Mouse (Mus musculus) embryonic facial prominence, embryonic 15.5 days (tissue): ENCODE measurements at regions not wholly inside any gene's neighbourhood (a gene's known extent, or its start where the extent isn't known, plus 50 kb on each side); places are given as distances from the start of the nearest gene placed in this dataset.

Experiments
- ATAC-seq: fragments of 200-750 bp; cut with Nextera tagmentation; 2 replicates; pipeline ENCODE4 v1.8.0; 2017; ENCODE audit warnings: low read depth, moderate TSS enrichment; ENCODE audit not compliant: insufficient number of reproducible peaks, low FRiP score, low TSS enrichment
- H3K27ac ChIP-seq: fragments of 300-500 bp; sonication (generic); replicated peaks from 2 replicates; pipeline ENCODE4 v1.5.1; 2015; ENCODE audit warnings: mild to moderate bottlenecking, inconsistent platforms
- H3K27me3 ChIP-seq: fragments of 300-500 bp; sonication (generic); 2 replicates; pipeline ENCODE4 v1.6.1; 2015; ENCODE audit warnings: inconsistent platforms
- H3K36me3 ChIP-seq: fragments of 300-500 bp; sonication (generic); 2 replicates; pipeline ENCODE4 v1.6.1; 2015; ENCODE audit warnings: mild to moderate bottlenecking, inconsistent platforms
- H3K4me1 ChIP-seq: fragments of 300-500 bp; sonication (generic); 2 replicates; pipeline ENCODE4 v1.6.1; 2015; ENCODE audit warnings: inconsistent platforms
- H3K4me2 ChIP-seq: fragments of 300-500 bp; sonication (generic); replicated peaks from 2 replicates; pipeline ENCODE4 v1.6.1; 2015; ENCODE audit warnings: mild to moderate bottlenecking, inconsistent platforms
- H3K4me3 ChIP-seq: fragments of 300-500 bp; sonication (generic); replicated peaks from 2 replicates; pipeline ENCODE4 v1.5.1; 2015; ENCODE audit warnings: mild to moderate bottlenecking, inconsistent platforms
- H3K9ac ChIP-seq: fragments of 300-500 bp; sonication (generic); 2 replicates; pipeline ENCODE4 v1.6.1; 2015; ENCODE audit warnings: inconsistent platforms
- H3K9me3 ChIP-seq: fragments of 300-500 bp; sonication (generic); replicated peaks from 2 replicates; pipeline ENCODE4 v1.6.1; 2016; ENCODE audit warnings: inconsistent platforms
- WGBS: fragments of 180-500 bp; shearing (Covaris S2); methylation state at CpG from one replicate; pipeline ENCODE4 v1.1.7; 2015; 5-methylcytosine and 5-hydroxymethylcytosine counted together

- Histone ChIP-seq H3K4me3 (no peak overlapping the region), H3K36me3 (no peaks in the 10 kb centered on the region), H3K4me1 (no peaks in the 10 kb centered on the region), H3K9ac (no peak overlapping the region), H3K27me3 (no peaks in the 10 kb centered on the region), H3K9me3 (no peaks in the 10 kb centered on the region), H3K4me2 (no peak overlapping the region), H3K27ac (no peak overlapping the region)
- WGBS: 91% methylated on average over 3 of the region's 3 CpGs
- no peak for ATAC-seq
These were observed 183.1 kb upstream of the Adcy2 start for GRCm38 (mm10) chr13:69182478-69182877.

GRCm38 (mm10) chr13:69190661-69191060, 191.3 kb upstream of the Adcy2 start:
- no peaks in the 10 kb centered on the region for H3K4me1 ChIP-seq
- no peak overlapping the region for H3K4me2 ChIP-seq
- H3K9me3 ChIP-seq: no peaks in the 10 kb centered on the region
- no peak overlapping the region for H3K4me3 ChIP-seq
- no peak for ATAC-seq
- no peak overlapping the region for H3K27ac ChIP-seq
- H3K36me3 ChIP-seq: no peaks in the 10 kb centered on the region
- no peak overlapping the region for H3K9ac ChIP-seq
- no peaks in the 10 kb centered on the region for H3K27me3 ChIP-seq
- WGBS: 65% methylated on average over 3 of the region's 3 CpGs

- H3K36me3 ChIP-seq: no peaks in the 10 kb centered on the region
- no peaks in the 10 kb centered on the region for H3K27me3 ChIP-seq
- H3K4me3 ChIP-seq: no peak overlapping the region
- H3K4me1 ChIP-seq: no peaks in the 10 kb centered on the region
- H3K4me2 ChIP-seq: no peak overlapping the region
- ATAC-seq: no peak
- WGBS: 2% methylated on average over 4 of the region's 4 CpGs
- no peak overlapping the region for H3K9ac ChIP-seq
- H3K9me3 ChIP-seq: no peaks in the 10 kb centered on the region
- H3K27ac ChIP-seq: no peak overlapping the region
These were observed 197.1 kb upstream of the Adcy2 start for GRCm38 (mm10) chr13:69196464-69196871.

- ATAC-seq: no peak
- no peaks in the 10 kb centered on the region for H3K4me1 ChIP-seq
- H3K36me3 ChIP-seq: no peaks in the 10 kb centered on the region
- H3K27me3 ChIP-seq: no peaks in the 10 kb centered on the region
- H3K4me3 ChIP-seq: no peak overlapping the region
- WGBS: 51% methylated on average over 10 of the region's 10 CpGs
- no peak overlapping the region for H3K4me2 ChIP-seq
- H3K9ac ChIP-seq: no peak overlapping the region
- no peak overlapping the region for H3K27ac ChIP-seq
- no peaks in the 10 kb centered on the region for H3K9me3 ChIP-seq
These were observed 208.6 kb upstream of the Adcy2 start for GRCm38 (mm10) chr13:69207741-69208568.

- H3K27me3 ChIP-seq: no peaks in the 10 kb centered on the region
- no peak overlapping the region for H3K27ac ChIP-seq
- H3K9me3 ChIP-seq: no peaks in the 10 kb centered on the region
- no peak overlapping the region for H3K9ac ChIP-seq
- H3K36me3 ChIP-seq: no peaks in the 10 kb centered on the region
- H3K4me1 ChIP-seq: no peaks in the 10 kb centered on the region
- H3K4me2 ChIP-seq: no peak overlapping the region
- WGBS: 82% methylated on average over 4 of the region's 4 CpGs
- ATAC-seq: no peak
- no peak overlapping the region for H3K4me3 ChIP-seq
These were observed 209.2 kb upstream of the Adcy2 start for GRCm38 (mm10) chr13:69208569-69208881.

- Histone ChIP-seq H3K36me3 (no peaks in the 10 kb centered on the region), H3K4me3 (no peak overlapping the region), H3K9ac (no peak overlapping the region), H3K4me2 (no peak overlapping the region), H3K27ac (no peak overlapping the region), H3K9me3 (no peaks in the 10 kb centered on the region), H3K27me3 (no peaks in the 10 kb centered on the region), H3K4me1 (no peaks in the 10 kb centered on the region)
- WGBS: 77% methylated on average over 3 of the region's 3 CpGs
- no peak for ATAC-seq
These were observed 217.2 kb upstream of the Adcy2 start for GRCm38 (mm10) chr13:69216579-69216978.

GRCm38 (mm10) chr13:69220425-69220824, 221.1 kb upstream of the Adcy2 start:
- no peak overlapping the region for H3K27ac ChIP-seq
- H3K27me3 ChIP-seq: no peaks in the 10 kb centered on the region
- no peak overlapping the region for H3K4me2 ChIP-seq
- no peaks in the 10 kb centered on the region for H3K36me3 ChIP-seq
- H3K4me3 ChIP-seq: no peak overlapping the region
- WGBS: 25% methylated on average over 1 of the region's 1 CpGs
- no peak for ATAC-seq
- H3K9ac ChIP-seq: no peak overlapping the region
- no peaks in the 10 kb centered on the region for H3K4me1 ChIP-seq
- no peaks in the 10 kb centered on the region for H3K9me3 ChIP-seq

- Histone ChIP-seq H3K4me1 (no peaks in the 10 kb centered on the region), H3K9me3 (no peaks in the 10 kb centered on the region), H3K27me3 (no peaks in the 10 kb centered on the region), H3K27ac (no peak overlapping the region), H3K36me3 (no peaks in the 10 kb centered on the region), H3K4me2 (no peak overlapping the region), H3K4me3 (no peak overlapping the region), H3K9ac (no peak overlapping the region)
- no peak for ATAC-seq
- WGBS: 71% methylated on average over 5 of the region's 5 CpGs
These were observed 227.2 kb upstream of the Adcy2 start for GRCm38 (mm10) chr13:69226538-69226937.

GRCm38 (mm10) chr13:69230361-69230943, 231.1 kb upstream of the Adcy2 start:
- no peaks in the 10 kb centered on the region for H3K4me1 ChIP-seq
- no peak overlapping the region for H3K4me2 ChIP-seq
- H3K9ac ChIP-seq: no peak overlapping the region
- no peak overlapping the region for H3K27ac ChIP-seq
- H3K36me3 ChIP-seq: no peaks in the 10 kb centered on the region
- ATAC-seq: peak; percentile 54; the same call in 1 of the 2 replicates
- no peaks in the 10 kb centered on the region for H3K9me3 ChIP-seq
- H3K4me3 ChIP-seq: no peak overlapping the region
- WGBS: 77% methylated on average over 10 of the region's 10 CpGs
- no peaks in the 10 kb centered on the region for H3K27me3 ChIP-seq

- Histone ChIP-seq H3K4me2 (no peak overlapping the region), H3K9ac (no peak overlapping the region), H3K27ac (no peak overlapping the region), H3K27me3 (no peaks in the 10 kb centered on the region), H3K9me3 (no peaks in the 10 kb centered on the region), H3K4me1 (no peaks in the 10 kb centered on the region), H3K4me3 (no peak overlapping the region), H3K36me3 (no peaks in the 10 kb centered on the region)
- ATAC-seq: no peak
- WGBS: 62% methylated on average over 5 of the region's 5 CpGs
These were observed 237.0 kb upstream of the Adcy2 start for GRCm38 (mm10) chr13:69236386-69236785.

- no peaks in the 10 kb centered on the region for H3K27me3 ChIP-seq
- WGBS: 87% methylated on average over 3 of the region's 3 CpGs
- ATAC-seq: no peak
These were observed 238.6 kb upstream of the Adcy2 start for GRCm38 (mm10) chr13:69237918-69238317.

More at GRCm38 (mm10) chr13:69237918-69238317, 238.6 kb upstream of the Adcy2 start:
- H3K4me2 ChIP-seq: no peak overlapping the region
- no peaks in the 10 kb centered on the region for H3K36me3 ChIP-seq
- no peaks in the 10 kb centered on the region for H3K9me3 ChIP-seq
- H3K9ac ChIP-seq: no peak overlapping the region
- no peaks in the 10 kb centered on the region for H3K4me1 ChIP-seq
- H3K4me3 ChIP-seq: no peak overlapping the region
- no peak overlapping the region for H3K27ac ChIP-seq
